Mouse (Mus musculus): ENCODE results near the gene Ehbp1l1. TPM values are rescaled to one million over a fixed set of nuclear protein-coding genes. Genes with fewer than 3 reads are reported as not detected.
"Not testable (repeated sequence)": the region's sequence is repeated elsewhere in the genome, so short reads cannot be mapped to it uniquely, and the experiment has no call there.

Gene Ehbp1l1
- total RNA-seq, 2 experiments from 2014 or later: 30.8 to 119 TPM

DNA sequence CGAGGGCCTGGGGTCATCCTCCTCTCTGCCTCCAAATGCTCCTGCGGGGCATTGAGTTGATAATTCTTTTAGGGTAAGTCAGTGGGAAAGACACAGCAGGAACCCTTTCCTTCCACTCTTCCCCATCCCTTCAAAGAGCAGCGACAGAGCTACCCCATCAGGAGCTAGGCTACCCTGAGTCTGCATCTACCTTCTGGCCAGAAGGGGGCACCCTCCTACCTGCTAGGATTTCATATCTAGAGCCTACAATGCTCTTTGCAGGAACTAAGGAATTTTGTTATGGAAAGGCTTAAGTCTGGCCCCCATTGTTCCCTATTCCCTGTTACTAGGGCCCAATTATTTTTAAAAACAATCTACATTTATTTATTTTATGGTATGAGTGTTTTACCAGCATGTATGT, 14.9 kb downstream of the Ehbp1l1 start:
- peak; percentile 36; the same call in 1 of the 2 replicates for ATAC-seq (ENCODE audit: poor library complexity, severe bottlenecking)

GRCm38 (mm10) chr19:5710581-5710980, 15.5 kb downstream of the Ehbp1l1 start:
- ATAC-seq (ENCODE audit: poor library complexity, severe bottlenecking): no peak

- no peak for ATAC-seq (ENCODE audit: poor library complexity, severe bottlenecking)
Measured at GRCm38 (mm10) chr19:5710068-5710467, 16.0 kb downstream of the Ehbp1l1 start.

DNA sequence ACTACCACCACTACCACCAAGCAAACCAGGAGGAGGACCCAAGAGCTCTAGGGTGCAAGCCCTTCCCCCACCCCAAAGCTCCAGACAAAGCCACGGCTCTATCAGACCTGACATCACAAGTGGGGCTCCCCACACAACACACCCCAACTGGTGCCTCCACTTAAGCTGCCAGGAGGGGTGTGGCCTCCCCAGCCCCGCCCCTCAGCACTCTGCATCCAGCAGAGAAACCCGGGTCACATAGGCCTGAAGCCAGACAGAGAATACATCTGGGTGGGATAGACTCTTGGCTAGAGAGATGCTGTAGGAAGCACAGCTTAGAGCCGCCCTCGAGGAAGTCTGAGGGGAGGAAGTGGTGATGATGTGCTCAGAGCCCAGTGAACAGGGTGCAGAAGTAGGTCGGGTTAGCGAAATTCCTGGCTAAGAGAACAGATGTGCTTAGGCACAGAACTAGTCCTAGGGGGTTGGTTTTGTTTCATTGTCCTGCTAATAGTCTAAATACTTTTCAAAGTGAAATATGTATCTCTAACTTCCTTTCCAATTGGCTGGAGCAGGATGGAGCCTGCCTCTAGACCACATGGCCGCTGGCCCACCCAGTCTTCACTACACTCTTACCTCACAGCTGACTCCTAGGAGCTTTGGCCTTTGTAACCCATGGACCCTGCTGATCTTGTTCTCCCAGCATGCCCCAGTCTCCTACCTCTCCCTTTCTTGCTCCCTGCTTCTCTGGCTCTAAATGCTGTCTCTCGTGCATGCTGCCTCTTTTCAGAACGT, 21.1 kb downstream of the Ehbp1l1 start:
- ATAC-seq (ENCODE audit: poor library complexity, severe bottlenecking): peak; percentile 66

GRCm38 (mm10) chr19:5704163-5704800, 21.8 kb downstream of the Ehbp1l1 start, which contains the start of gene Kcnk7:
TSS of gene Kcnk7 (plus strand) at chr19:5704367.
- peak; percentile 22; the same call in 1 of the 2 replicates for ATAC-seq (ENCODE audit: poor library complexity, severe bottlenecking)

DNA sequence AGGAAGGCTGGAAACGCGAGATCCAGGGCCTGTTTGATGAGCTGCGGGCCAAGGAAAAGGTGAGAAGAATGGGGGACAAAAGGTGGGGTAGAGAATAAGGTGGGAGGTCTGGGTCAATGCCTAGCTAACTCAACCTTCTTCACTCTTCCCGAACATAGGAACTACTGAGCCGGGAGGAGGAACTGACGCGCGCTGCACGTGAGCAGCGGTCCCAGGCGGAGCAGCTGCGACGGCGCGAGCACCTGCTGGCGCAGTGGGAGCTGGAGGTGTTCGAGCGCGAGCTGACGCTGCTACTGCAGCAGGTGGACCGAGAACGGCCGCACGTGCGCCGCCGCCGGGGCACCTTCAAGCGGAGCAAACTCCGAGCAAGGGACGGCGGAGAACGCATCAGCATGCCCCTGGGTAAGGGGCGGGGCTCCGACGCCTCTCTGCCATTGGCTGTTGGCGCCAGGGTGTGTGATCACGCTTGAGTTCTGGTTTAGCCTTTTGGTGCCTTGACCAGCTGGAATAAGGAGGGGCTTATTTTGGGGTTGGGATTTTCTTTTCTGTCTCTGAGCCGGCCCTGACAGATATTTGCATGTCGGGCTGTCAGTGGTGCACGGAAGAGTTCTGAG, 30.2 kb downstream of the Ehbp1l1 start:
- no peak for ATAC-seq (ENCODE audit: poor library complexity, severe bottlenecking)

GRCm38 (mm10) chr19:5693801-5694200, 32.3 kb downstream of the Ehbp1l1 start:
- ATAC-seq (ENCODE audit: poor library complexity, severe bottlenecking): no peak

- no peak for ATAC-seq (ENCODE audit: poor library complexity, severe bottlenecking)
Measured at GRCm38 (mm10) chr19:5692913-5693396, 33.2 kb downstream of the Ehbp1l1 start.

DNA sequence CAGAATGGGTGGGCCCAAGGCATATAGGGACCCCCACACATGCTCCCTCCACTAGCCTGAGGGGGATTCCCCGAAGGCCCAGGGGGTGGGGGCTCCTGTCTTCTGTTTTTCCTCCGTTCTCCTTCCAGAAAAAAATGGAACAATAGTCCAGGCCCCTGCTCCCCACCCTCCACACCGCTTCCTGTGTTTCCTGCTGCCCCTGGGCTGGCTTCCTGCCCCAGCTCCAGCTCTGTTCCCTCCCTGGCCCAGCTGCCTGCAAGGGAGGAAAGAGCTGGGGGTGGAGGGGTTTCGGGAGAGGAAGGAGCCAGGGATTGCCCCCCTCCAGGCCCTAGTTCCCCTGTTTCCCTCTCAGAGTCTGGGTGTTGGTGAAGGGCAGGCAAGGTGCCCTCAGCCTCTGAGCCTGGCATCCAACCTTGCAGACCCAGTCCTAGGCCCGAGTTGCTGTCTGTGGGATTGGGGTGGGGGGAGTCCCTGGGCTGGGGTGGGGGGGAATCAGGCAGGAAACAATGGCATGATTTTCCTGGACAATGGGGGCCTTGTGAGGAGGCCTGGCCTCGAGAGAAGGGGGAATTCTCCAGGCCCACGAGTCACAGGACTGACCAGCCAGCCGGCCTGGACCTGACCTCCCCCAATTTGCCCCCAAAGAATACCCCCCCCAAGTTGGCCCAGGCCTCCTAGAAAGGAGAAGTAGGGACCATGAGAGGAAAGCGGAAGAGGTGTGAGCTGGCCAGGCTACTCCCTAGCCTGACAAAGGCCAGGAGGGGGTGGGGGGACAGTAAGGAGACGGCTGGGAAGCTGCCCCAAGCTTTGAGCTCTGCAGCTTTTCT, 33.8 kb downstream of the Ehbp1l1 start:
- peak; percentile 23 for ATAC-seq (ENCODE audit: poor library complexity, severe bottlenecking)

GRCm38 (mm10) chr19:5691601-5692000, 34.5 kb downstream of the Ehbp1l1 start:
- ATAC-seq (ENCODE audit: poor library complexity, severe bottlenecking): no peak

- no peak for ATAC-seq (ENCODE audit: poor library complexity, severe bottlenecking)
Measured at GRCm38 (mm10) chr19:5690343-5690735, 35.8 kb downstream of the Ehbp1l1 start.

- peak; percentile 68 for ATAC-seq (ENCODE audit: poor library complexity, severe bottlenecking)
Measured at GRCm38 (mm10) chr19:5689565-5690342, 36.4 kb downstream of the Ehbp1l1 start.

DNA sequence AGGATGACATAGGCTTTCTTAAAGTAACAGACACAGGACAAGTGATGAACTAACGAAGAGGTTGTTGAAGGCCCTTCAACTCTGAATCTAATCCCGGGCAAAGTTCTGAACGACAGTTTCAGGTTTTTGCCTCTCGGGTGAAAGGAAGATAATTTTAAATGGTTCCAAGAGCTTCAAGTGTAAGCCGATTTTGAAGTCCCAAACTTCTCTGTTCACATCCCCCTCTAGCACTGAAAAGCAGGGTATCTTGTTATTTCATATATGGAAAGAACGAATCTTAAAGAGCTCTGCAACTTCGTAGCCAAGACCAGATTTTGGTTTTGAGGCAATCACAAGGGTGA, 37.1 kb downstream of the Ehbp1l1 start:
- no peak for ATAC-seq (ENCODE audit: poor library complexity, severe bottlenecking)

DNA sequence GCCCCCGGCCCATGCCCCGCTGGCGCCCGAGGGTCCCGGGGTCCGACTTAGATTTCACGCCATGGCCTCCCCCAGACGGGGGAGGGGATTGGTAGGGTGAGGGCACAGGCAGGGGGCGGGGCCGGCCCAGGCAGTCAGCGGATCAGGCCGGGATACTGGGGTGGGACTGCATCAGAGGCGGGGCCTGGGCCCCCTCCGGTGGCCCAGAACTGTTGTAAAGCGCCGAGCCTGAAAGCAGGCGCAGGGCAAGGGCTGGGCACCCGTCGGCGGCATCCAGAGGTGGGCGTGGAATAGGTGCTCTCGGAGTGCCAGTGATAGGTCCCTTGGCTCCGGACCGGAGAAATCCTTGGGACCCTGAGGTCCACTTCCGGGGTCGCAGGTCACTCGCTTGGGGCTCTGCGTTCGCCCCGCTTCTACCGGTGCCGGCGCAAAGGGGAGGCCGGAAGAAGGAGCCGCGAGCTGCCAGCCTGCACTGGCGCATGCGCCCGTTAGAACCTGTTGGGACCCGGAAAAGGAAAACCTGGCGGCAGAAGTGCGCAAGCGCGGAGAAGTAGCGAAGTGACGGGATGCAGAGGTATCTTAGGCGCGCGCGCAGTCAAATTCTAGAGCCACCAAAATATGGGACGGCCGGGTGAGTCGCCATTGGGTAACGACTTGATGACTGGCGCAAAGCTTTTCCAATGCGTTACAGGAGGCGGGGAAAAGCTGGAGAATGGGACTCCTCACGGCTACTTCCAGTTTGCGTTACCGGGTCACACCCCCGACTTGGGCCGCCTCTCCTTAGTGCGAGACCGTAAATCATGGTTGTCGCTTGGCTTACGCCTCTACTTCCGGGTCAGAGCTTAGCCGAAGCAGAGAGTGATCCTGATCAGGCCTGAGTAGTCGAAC, 37.7 kb downstream of the Ehbp1l1 start, which contains the start of the genes Map3k11 and Pcnx3:
TSS of gene Map3k11 (plus strand) at position 543 of the 888 bp plus-strand sequence.
TSS of gene Pcnx3 (minus strand) at position 709 of the 888 bp plus-strand sequence.
- peak; percentile 71 for ATAC-seq (ENCODE audit: poor library complexity, severe bottlenecking)

DNA sequence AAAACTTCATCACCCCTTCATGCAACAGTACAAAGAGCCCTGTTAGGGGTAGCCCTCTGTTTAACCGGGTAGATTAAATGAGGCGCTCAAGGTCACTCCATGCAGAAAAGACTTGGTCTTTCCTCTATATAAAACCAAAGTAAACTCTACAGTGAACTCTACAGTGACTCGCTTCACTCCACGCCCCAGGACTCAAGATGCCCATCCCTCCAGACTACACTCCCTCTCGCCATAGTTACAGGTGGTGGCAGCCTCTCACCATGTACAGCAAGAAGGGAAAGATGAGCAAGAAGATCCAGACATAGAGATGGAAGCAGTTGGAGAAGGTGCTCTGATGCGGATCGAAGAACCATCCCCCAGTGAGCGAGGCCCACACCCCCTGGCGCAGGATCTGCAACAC, 38.4 kb downstream of the Ehbp1l1 start:
- no peak for ATAC-seq (ENCODE audit: poor library complexity, severe bottlenecking)

GRCm38 (mm10) chr19:5686954-5687353, 39.2 kb downstream of the Ehbp1l1 start:
- ATAC-seq (ENCODE audit: poor library complexity, severe bottlenecking): not testable (repeated sequence)

DNA sequence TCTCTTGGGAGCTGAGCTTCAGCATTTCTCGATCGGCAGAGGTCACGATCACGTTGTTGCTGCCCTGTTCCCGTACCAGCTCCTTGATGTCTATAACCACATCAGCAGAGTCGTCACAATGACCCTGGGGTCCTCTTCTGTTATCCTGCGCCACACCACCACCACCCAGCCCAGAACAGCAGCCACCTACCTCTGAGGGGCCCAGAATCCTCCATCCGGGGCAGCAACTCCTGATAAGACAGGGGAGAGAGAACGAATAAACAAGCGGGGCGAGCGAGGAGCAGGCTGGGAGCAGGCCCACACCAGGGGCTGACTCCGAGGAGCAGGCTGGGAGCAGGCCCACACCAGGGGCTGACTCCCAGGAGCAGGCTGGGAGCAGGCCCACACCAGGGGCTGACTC, 39.7 kb downstream of the Ehbp1l1 start:
- ATAC-seq (ENCODE audit: poor library complexity, severe bottlenecking): no peak

DNA sequence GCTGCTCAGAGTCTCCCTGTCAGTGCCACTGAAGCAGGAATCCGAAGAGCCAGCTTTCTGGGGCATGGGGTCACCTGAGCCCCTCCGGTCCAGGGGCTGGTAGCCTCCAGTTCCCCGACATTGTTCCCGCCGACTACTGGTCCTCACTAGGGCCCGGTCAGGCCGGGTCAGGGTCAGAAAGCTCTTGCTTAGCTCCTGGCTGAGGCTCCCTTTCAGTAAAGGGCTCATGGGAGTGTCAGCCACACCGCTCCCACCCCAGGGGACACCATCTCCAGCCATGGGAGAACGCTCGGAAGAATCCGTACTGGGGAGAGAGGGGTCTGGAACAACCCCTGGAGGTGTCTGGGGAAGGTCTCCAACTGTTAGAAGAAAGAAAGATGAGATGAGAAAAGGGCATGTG, 40.3 kb downstream of the Ehbp1l1 start:
- no peak for ATAC-seq (ENCODE audit: poor library complexity, severe bottlenecking)

- ATAC-seq (ENCODE audit: poor library complexity, severe bottlenecking): no peak
Measured at GRCm38 (mm10) chr19:5685431-5685830, 40.7 kb downstream of the Ehbp1l1 start.
